Mouse (Mus musculus): ENCODE results near the gene Ric1.

DNA sequence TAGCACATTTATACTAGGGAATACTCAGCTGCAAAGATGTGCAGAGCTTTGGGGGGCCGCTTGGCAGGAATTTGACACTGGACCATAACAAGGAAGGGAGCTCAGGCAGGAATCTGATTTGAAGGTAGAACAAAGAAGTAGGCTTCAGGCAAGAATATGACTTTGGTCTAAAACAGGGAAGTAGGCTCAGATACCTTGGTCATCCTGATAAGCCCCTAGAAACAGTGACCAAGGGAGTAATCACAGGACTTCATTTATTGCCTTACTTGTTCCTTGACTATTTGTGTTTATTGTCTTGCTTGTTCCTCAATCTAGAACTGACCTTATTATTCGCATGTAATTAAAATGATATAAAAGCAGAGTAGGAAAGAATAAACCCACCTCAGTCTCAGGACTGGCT, 18.0 kb upstream of the Ric1 start:
- TF ChIP-seq CTCF (IDR thresholded peaks at IDR 0.05; ENCODE audit: extremely low read depth, insufficient read depth, low read length) (no peak), POLR2A (IDR thresholded peaks at IDR 0.05; ENCODE audit: extremely low read depth, insufficient read depth, low read length) (no peak)
